Mouse (Mus musculus): ENCODE measurements around the gene Rrp12. TPM values are rescaled to one million over a fixed set of nuclear protein-coding genes. Genes with fewer than 3 reads are reported as not detected.
"Not testable (repeated sequence)": the region's sequence is repeated elsewhere in the genome, so short reads cannot be mapped to it uniquely, and the experiment has no call there.

The Rrp12 gene
- polyA plus RNA-seq, 1 experiment from 2014 or later, result 15.2 TPM

- H3K27ac ChIP-seq, result peak overlapping the region; percentile 72
- peaks cover 58% of the 10 kb centered on the region for H3K4me1 ChIP-seq (replicated peaks)
- H3K27me3 ChIP-seq; DNase-seq; H3K9me3 ChIP-seq (replicated peaks); H3K36me3 ChIP-seq: not testable (repeated sequence)
- under 1% methylated on average over 47 of the region's 53 CpGs for WGBS (ENCODE audit: insufficient replicate concordance)
- ATAC-seq (ENCODE audit: low read depth), result peak; percentile 35
- peak overlapping the region; percentile 92 for H3K4me3 ChIP-seq (replicated peaks)
- H3K9ac ChIP-seq, result peak overlapping the region; percentile 83
- peak overlapping the region; percentile 90 for H3K4me2 ChIP-seq
Observed at GRCm38 (mm10) chr19:41847614-41847991, 48.4 kb downstream of the Rrp12 start.

- H3K4me1 ChIP-seq (replicated peaks), result peaks cover 62% of the 10 kb centered on the region
- ATAC-seq (ENCODE audit: low read depth) (peak; percentile 27), DNase-seq (peak; percentile 47)
Observed at GRCm38 (mm10) chr19:41847091-41847581, 48.8 kb downstream of the Rrp12 start.

GRCm38 (mm10) chr19:41846366-41847090, 49.4 kb downstream of the Rrp12 start:
- DNase-seq (no peak), ATAC-seq (ENCODE audit: low read depth) (no peak; the same call in 1 of the 2 replicates)
- peaks cover 63% of the 10 kb centered on the region for H3K4me1 ChIP-seq (replicated peaks)
- peak overlapping the region; percentile 72 for H3K27ac ChIP-seq
- no peaks in the 10 kb centered on the region for H3K36me3 ChIP-seq
- H3K9ac ChIP-seq, result peak overlapping the region; percentile 83
- H3K4me3 ChIP-seq (replicated peaks), result peak overlapping the region; percentile 92
- H3K9me3 ChIP-seq (replicated peaks), result no peaks in the 10 kb centered on the region
- peak overlapping the region; percentile 90 for H3K4me2 ChIP-seq
- H3K27me3 ChIP-seq, result no peaks in the 10 kb centered on the region
- 9% methylated on average over 21 of the region's 21 CpGs for WGBS (ENCODE audit: insufficient replicate concordance)

More at GRCm38 (mm10) chr19:41847091-41847581, 48.8 kb downstream of the Rrp12 start:
- Histone ChIP-seq H3K4me3 (replicated peaks) (peak overlapping the region; percentile 92), H3K36me3 (no peaks in the 10 kb centered on the region), H3K27me3 (no peaks in the 10 kb centered on the region), H3K9me3 (replicated peaks) (no peaks in the 10 kb centered on the region), H3K9ac (peak overlapping the region; percentile 83), H3K4me2 (peak overlapping the region; percentile 90), H3K27ac (peak overlapping the region; percentile 72)
- under 1% methylated on average over 55 of the region's 64 CpGs for WGBS (ENCODE audit: insufficient replicate concordance)

- Histone ChIP-seq H3K4me1 (replicated peaks) (peaks cover 63% of the 10 kb centered on the region), H3K9me3 (replicated peaks) (no peaks in the 10 kb centered on the region), H3K9ac (no peak overlapping the region), H3K36me3 (no peaks in the 10 kb centered on the region), H3K27ac (no peak overlapping the region), H3K4me2 (no peak overlapping the region), H3K27me3 (no peaks in the 10 kb centered on the region), H3K4me3 (replicated peaks) (no peak overlapping the region)
- DNase-seq, result no peak
- 68% methylated on average over 6 of the region's 6 CpGs for WGBS (ENCODE audit: insufficient replicate concordance)
- ATAC-seq (ENCODE audit: low read depth), result no peak
Observed at GRCm38 (mm10) chr19:41844345-41844744, 51.6 kb downstream of the Rrp12 start.

- Histone ChIP-seq H3K4me2 (no peak overlapping the region), H3K27me3 (no peaks in the 10 kb centered on the region), H3K9ac (no peak overlapping the region), H3K9me3 (replicated peaks) (no peaks in the 10 kb centered on the region), H3K4me1 (replicated peaks) (peaks cover 80% of the 10 kb centered on the region), H3K36me3 (no peaks in the 10 kb centered on the region), H3K27ac (no peak overlapping the region), H3K4me3 (replicated peaks) (no peak overlapping the region)
- WGBS (ENCODE audit: insufficient replicate concordance), result 67% methylated on average over 4 of the region's 4 CpGs
- DNase-seq (no peak), ATAC-seq (ENCODE audit: low read depth) (no peak)
Observed at GRCm38 (mm10) chr19:41842706-41843105, 53.3 kb downstream of the Rrp12 start.

- Histone ChIP-seq H3K4me3 (replicated peaks) (no peak overlapping the region), H3K27ac (no peak overlapping the region), H3K9me3 (replicated peaks) (no peaks in the 10 kb centered on the region), H3K4me1 (replicated peaks) (peaks cover 85% of the 10 kb centered on the region), H3K27me3 (no peaks in the 10 kb centered on the region), H3K4me2 (no peak overlapping the region), H3K36me3 (no peaks in the 10 kb centered on the region), H3K9ac (no peak overlapping the region)
- ATAC-seq (ENCODE audit: low read depth) (no peak), DNase-seq (no peak)
- 82% methylated on average over 4 of the region's 4 CpGs for WGBS (ENCODE audit: insufficient replicate concordance)
Observed at GRCm38 (mm10) chr19:41842196-41842595, 53.8 kb downstream of the Rrp12 start.

DNA sequence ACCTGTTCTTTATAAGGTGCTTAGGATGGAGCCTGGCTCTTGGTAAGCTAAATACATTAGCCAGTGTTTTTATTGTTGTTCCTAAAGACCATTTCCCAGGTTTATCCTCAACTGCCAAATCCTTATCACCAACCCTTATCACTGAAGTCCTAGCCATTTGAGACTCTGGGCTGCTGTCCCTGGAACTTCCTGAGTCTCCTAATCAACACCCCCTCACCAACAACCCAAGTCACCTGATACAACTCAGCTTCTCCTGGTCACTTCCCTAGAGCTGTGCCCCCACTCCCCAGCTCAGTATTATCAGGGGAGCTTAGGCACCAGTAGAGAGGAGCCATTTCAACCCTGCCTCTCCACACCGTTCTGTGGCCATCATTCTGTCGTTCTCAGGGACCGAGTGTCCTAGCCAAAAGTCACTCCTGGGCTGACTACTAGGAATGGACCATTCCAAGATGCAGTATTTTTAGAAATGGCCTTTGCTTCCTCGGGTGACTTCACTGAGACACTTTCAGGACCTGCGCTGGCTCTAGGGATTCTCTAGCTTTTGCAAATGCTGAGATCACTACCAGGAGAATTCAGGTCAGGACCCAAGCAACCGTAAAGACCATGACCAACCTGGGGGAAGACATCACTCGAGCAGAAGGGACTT, 54.7 kb downstream of the Rrp12 start:
- Histone ChIP-seq H3K36me3 (no peaks in the 10 kb centered on the region), H3K27ac (peak overlapping the region; percentile 59), H3K4me2 (no peak overlapping the region), H3K4me1 (replicated peaks) (peaks cover 88% of the 10 kb centered on the region), H3K9me3 (replicated peaks) (no peaks in the 10 kb centered on the region), H3K9ac (no peak overlapping the region; the same call in 1 of the 2 replicates), H3K4me3 (replicated peaks) (no peak overlapping the region), H3K27me3 (no peaks in the 10 kb centered on the region)
- ATAC-seq (ENCODE audit: low read depth) (no peak), DNase-seq (no peak)
- 42% methylated on average over 7 of the region's 7 CpGs for WGBS (ENCODE audit: insufficient replicate concordance)

DNA sequence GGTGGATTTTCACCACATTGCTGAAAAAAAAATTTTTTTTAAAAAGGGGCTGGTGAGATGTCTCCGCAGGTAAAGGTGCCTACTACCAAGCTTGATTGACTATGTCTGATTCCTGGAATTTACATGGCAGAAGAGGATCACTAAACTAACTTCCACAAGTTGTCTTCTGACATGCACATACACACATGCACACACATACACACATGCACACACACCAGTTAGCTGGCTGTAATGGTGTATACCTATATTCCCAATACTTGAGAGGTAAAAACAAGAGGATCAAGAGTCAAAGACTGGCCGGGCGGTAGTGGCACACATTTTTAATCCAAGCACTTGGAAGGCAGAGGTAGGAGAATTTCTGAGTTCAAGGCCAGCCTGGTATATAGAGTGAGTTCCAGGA, 56.3 kb downstream of the Rrp12 start:
- Histone ChIP-seq H3K36me3 (no peaks in the 10 kb centered on the region), H3K27me3 (no peaks in the 10 kb centered on the region), H3K4me3 (replicated peaks) (no peak overlapping the region), H3K27ac (peak overlapping the region; percentile 97), H3K9ac (0 out of 2 replicates have a peak overlapping the region, but pooled peaks have one; percentile 4), H3K4me1 (replicated peaks) (peaks cover 90% of the 10 kb centered on the region), H3K9me3 (replicated peaks) (no peaks in the 10 kb centered on the region), H3K4me2 (peak overlapping the region; percentile 65)
- WGBS (ENCODE audit: insufficient replicate concordance), result 90% methylated on average over 3 of the region's 3 CpGs
- ATAC-seq (ENCODE audit: low read depth) (no peak), DNase-seq (no peak)

GRCm38 (mm10) chr19:41838808-41839207, 57.2 kb downstream of the Rrp12 start:
- H3K9ac ChIP-seq, result peak overlapping the region; percentile 63
- ATAC-seq (ENCODE audit: low read depth), result peak; percentile 11
- DNase-seq, result peak; percentile 63
- H3K4me3 ChIP-seq (replicated peaks), result peak overlapping the region; percentile 24
- WGBS (ENCODE audit: insufficient replicate concordance), result 19% methylated on average over 6 of the region's 6 CpGs
- H3K4me1 ChIP-seq (replicated peaks), result peaks cover 92% of the 10 kb centered on the region
- H3K4me2 ChIP-seq, result peak overlapping the region; percentile 65
- no peaks in the 10 kb centered on the region for H3K9me3 ChIP-seq (replicated peaks)
- H3K36me3 ChIP-seq, result no peaks in the 10 kb centered on the region
- peak overlapping the region; percentile 97 for H3K27ac ChIP-seq
- no peaks in the 10 kb centered on the region for H3K27me3 ChIP-seq

GRCm38 (mm10) chr19:41837917-41838261, 58.1 kb downstream of the Rrp12 start:
- peak overlapping the region; percentile 24 for H3K4me3 ChIP-seq (replicated peaks)
- no peaks in the 10 kb centered on the region for H3K27me3 ChIP-seq
- H3K36me3 ChIP-seq, result no peaks in the 10 kb centered on the region
- no peaks in the 10 kb centered on the region for H3K9me3 ChIP-seq (replicated peaks)
- peaks cover 99% of the 10 kb centered on the region for H3K4me1 ChIP-seq (replicated peaks)
- DNase-seq, result peak; percentile 59
- peak overlapping the region; percentile 63 for H3K9ac ChIP-seq
- H3K27ac ChIP-seq, result peak overlapping the region; percentile 97
- WGBS (ENCODE audit: insufficient replicate concordance), result 4% methylated on average over 4 of the region's 4 CpGs
- H3K4me2 ChIP-seq, result peak overlapping the region; percentile 65
- ATAC-seq (ENCODE audit: low read depth), result peak; percentile 25

DNA sequence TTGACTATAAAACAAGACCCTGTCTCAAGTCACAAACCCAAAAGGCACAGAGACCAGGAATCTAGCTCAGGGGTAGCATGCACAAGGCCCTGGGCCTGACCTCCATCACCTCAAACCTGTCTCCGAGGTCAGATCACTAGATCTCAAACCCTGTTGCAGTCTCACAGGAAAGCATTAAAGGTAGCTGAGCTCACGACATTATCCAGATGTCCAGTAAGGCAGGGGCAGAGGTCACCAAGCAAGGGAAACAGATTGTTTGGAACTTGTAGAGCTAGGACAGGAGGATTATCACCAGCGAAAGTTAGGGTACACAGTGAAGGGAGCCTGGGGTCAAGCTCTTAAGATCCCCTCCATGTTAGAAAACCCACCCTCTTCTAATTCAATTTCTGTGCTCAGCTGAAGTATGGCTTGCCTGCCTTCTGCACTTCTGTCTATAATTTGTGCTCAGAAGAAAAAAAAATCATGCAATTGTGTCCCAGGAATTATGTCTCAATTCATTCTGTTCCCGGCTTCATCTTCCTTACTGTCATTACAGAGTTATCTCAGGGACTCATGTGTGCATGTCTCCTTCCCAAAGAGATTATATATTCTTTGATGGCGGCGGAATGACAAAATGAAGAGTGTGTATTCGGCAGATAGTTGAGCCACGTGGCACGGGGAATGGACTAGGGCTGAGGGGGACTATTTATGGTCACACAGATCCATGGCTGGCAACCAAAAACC, 58.6 kb downstream of the Rrp12 start:
- WGBS (ENCODE audit: insufficient replicate concordance), result 15% methylated on average over 9 of the region's 9 CpGs
- no peaks in the 10 kb centered on the region for H3K27me3 ChIP-seq
- no peaks in the 10 kb centered on the region for H3K36me3 ChIP-seq
- ATAC-seq (ENCODE audit: low read depth), result peak; percentile 55
- DNase-seq, result peak; percentile 72
- no peaks in the 10 kb centered on the region for H3K9me3 ChIP-seq (replicated peaks)
- H3K4me3 ChIP-seq (replicated peaks), result peak overlapping the region; percentile 24
- peak overlapping the region; percentile 65 for H3K4me2 ChIP-seq
- peaks cover 99% of the 10 kb centered on the region for H3K4me1 ChIP-seq (replicated peaks)
- peak overlapping the region; percentile 97 for H3K27ac ChIP-seq
- H3K9ac ChIP-seq, result peak overlapping the region; percentile 66
